Mouse (Mus musculus) ES-E14 (cell line): ENCODE measurements at regions not wholly inside any gene's neighbourhood (a gene's known extent, or its start where the extent isn't known, plus 50 kb on each side); places are given as distances from the start of the nearest gene placed in this dataset.

Experiments
- DNase-seq: peaks from one replicate; pipeline ENCODE4 v3.0.0-alpha.2; 2013; ENCODE audit warnings: low read depth, low spot score
- H3K27ac ChIP-seq: 2 replicates; pipeline ENCODE4 v1.5.1; 2012; ENCODE audit warnings: low read depth, mild to moderate bottlenecking, low read length, moderate library complexity, mixed read lengths; ENCODE audit not compliant: poor library complexity, insufficient read depth, severe bottlenecking
- H3K36me3 ChIP-seq: 2 replicates; pipeline ENCODE4 v1.6.1; 2012; ENCODE audit warnings: mild to moderate bottlenecking, low read length, moderate library complexity, mixed read lengths; ENCODE audit not compliant: control insufficient read depth, poor library complexity, insufficient read depth, severe bottlenecking
- H3K4me1 ChIP-seq, 2 experiments: fragments of 150-350 bp in 1 of 2; sonication (generic) in 1 of 2; 2 replicates each; pipeline ENCODE4 v1.6.1; 2012; ENCODE audit warnings: low read length in 2 of 2, mild to moderate bottlenecking in 1 of 2, mixed read lengths in 1 of 2; ENCODE audit not compliant: control insufficient read depth in 2 of 2, insufficient read depth in 2 of 2, poor library complexity in 1 of 2
- H3K4me3 ChIP-seq, 2 experiments: fragments of 150-350 bp in 1 of 2; sonication (generic) in 1 of 2; 2 replicates each; pipeline ENCODE4 v1.5.1; 2012; ENCODE audit warnings: low read length in 2 of 2, low read depth in 1 of 2, mild to moderate bottlenecking in 1 of 2, mixed read lengths in 1 of 2; ENCODE audit not compliant: insufficient read depth in 1 of 2, poor library complexity in 1 of 2, severe bottlenecking in 1 of 2
- H3K9ac ChIP-seq: 2 replicates; pipeline ENCODE4 v1.6.1; 2012; ENCODE audit warnings: low read depth, mild to moderate bottlenecking, low read length, mixed read lengths; ENCODE audit not compliant: poor library complexity, insufficient read depth, severe bottlenecking
- H3K9me3 ChIP-seq: fragments of 150-350 bp; sonication (generic); 2 replicates; pipeline ENCODE4 v1.6.1; 2012; ENCODE audit warnings: low read depth, mild to moderate bottlenecking, low read length; ENCODE audit not compliant: control insufficient read depth, insufficient read depth
- CHD2 ChIP-seq: IDR thresholded peaks from 2 replicates; pipeline ENCODE4 v1.6.1; 2014; ENCODE audit warnings: mild to moderate bottlenecking, low read depth, low read length, inconsistent platforms
- HCFC1 ChIP-seq: IDR thresholded peaks from 2 replicates; pipeline ENCODE4 v1.6.1; 2012; ENCODE audit warnings: low read length, inconsistent platforms, borderline replicate concordance; ENCODE audit not compliant: insufficient read depth
- MAFK ChIP-seq: IDR thresholded peaks from 2 replicates; pipeline ENCODE4 v1.6.1; 2014; ENCODE audit warnings: mild to moderate bottlenecking, low read depth, low read length, inconsistent platforms; ENCODE audit not compliant: insufficient read depth
- ZC3H11A ChIP-seq: IDR thresholded peaks from 2 replicates; pipeline ENCODE4 v1.6.1; 2012; ENCODE audit warnings: low read depth, mild to moderate bottlenecking, inconsistent platforms, low read length, borderline replicate concordance
- ZNF384 ChIP-seq: IDR thresholded peaks from 2 replicates; pipeline ENCODE4 v1.6.1; 2012; ENCODE audit warnings: low read depth, low read length, inconsistent platforms
- in situ Hi-C, 2 experiments: fragments of 600-800 bp; cut with MboI; formaldehyde crosslinking; loops; one replicate each; pipeline ENCODE4 v1.15.1; 2025; ENCODE audit warnings: low sequenced_read_pairs in 2 of 2, inconsistent platforms in 1 of 2; ENCODE audit not compliant: unreplicated experiment in 2 of 2

GRCm38 (mm10) chr1:99369776-99370175 is 402.8 kb upstream of the Cntnap5b start:
- in situ Hi-C loops = no loop called here
- no peaks in the 10 kb centered on the region for H3K9me3 ChIP-seq
- TF ChIP-seq CHD2 (no peak), ZNF384 (no peak), ZC3H11A (no peak), MAFK (no peak), HCFC1 (no peak)

GRCm38 (mm10) chr1:99370346-99370940 is 402.1 kb upstream of the Cntnap5b start:
- H3K9me3 ChIP-seq = no peaks in the 10 kb centered on the region
- in situ Hi-C loops = no loop called here
- no peak overlapping the region for H3K4me3 ChIP-seq
- TF ChIP-seq HCFC1 (no peak), MAFK (no peak), ZC3H11A (no peak), ZNF384 (no peak), CHD2 (no peak)
- no peak overlapping the region for H3K9ac ChIP-seq
- no peaks in the 10 kb centered on the region for H3K4me1 ChIP-seq
- DNase-seq = no peak
- H3K27ac ChIP-seq = no peak overlapping the region
- no peaks in the 10 kb centered on the region for H3K36me3 ChIP-seq

More at GRCm38 (mm10) chr1:99369776-99370175, 402.8 kb upstream of the Cntnap5b start:
- Histone ChIP-seq H3K4me1 (no peaks in the 10 kb centered on the region), H3K36me3 (no peaks in the 10 kb centered on the region), H3K9ac (no peak overlapping the region), H3K4me3 (no peak overlapping the region), H3K27ac (no peak overlapping the region)
- DNase-seq = no peak

GRCm38 (mm10) chr1:99395813-99396212 is 376.8 kb upstream of the Cntnap5b start:
- no peak overlapping the region for H3K9ac ChIP-seq
- no peaks in the 10 kb centered on the region for H3K4me1 ChIP-seq
- in situ Hi-C loops = no loop called here
- DNase-seq = peak; percentile 28
- H3K9me3 ChIP-seq = no peaks in the 10 kb centered on the region
- H3K27ac ChIP-seq = no peak overlapping the region
- TF ChIP-seq ZC3H11A = no peak
- no peak for TF ChIP-seq CHD2
- no peaks in the 10 kb centered on the region for H3K36me3 ChIP-seq
- H3K4me3 ChIP-seq = no peak overlapping the region
